Mouse (Mus musculus) forebrain, embryonic 12.5 days (tissue): ENCODE data around the gene Shank2. TPM values are rescaled to one million over a fixed set of nuclear protein-coding genes. Genes with fewer than 3 reads are reported as not detected.

Experiments used
- ATAC-seq: fragments of 200-750 bp; cut with Nextera tagmentation; 2 replicates; pipeline ENCODE4 v1.8.0; 2017; ENCODE audit warnings: moderate TSS enrichment; ENCODE audit not compliant: low FRiP score
- H3K27ac ChIP-seq: fragments of 300-500 bp; sonication (generic); 2 replicates; pipeline ENCODE4 v1.5.1; 2016; ENCODE audit warnings: mild to moderate bottlenecking
- H3K27me3 ChIP-seq: fragments of 300-500 bp; sonication (generic); 2 replicates; pipeline ENCODE4 v1.6.1; 2016; ENCODE audit warnings: mild to moderate bottlenecking
- H3K36me3 ChIP-seq: fragments of 300-500 bp; sonication (generic); replicated peaks from 2 replicates; pipeline ENCODE4 v1.6.1; 2016; ENCODE audit warnings: mild to moderate bottlenecking
- H3K4me1 ChIP-seq: fragments of 300-500 bp; sonication (generic); 2 replicates; pipeline ENCODE4 v1.6.1; 2016
- H3K4me2 ChIP-seq: fragments of 300-500 bp; sonication (generic); 2 replicates; pipeline ENCODE4 v1.6.1; 2016; ENCODE audit warnings: mild to moderate bottlenecking, moderate library complexity
- H3K4me3 ChIP-seq: fragments of 300-500 bp; sonication (generic); replicated peaks from 2 replicates; pipeline ENCODE4 v1.5.1; 2016; ENCODE audit warnings: mild to moderate bottlenecking
- H3K9ac ChIP-seq: fragments of 300-500 bp; sonication (generic); 2 replicates; pipeline ENCODE4 v1.6.1; 2016; ENCODE audit warnings: mild to moderate bottlenecking
- H3K9me3 ChIP-seq: fragments of 300-500 bp; sonication (generic); 2 replicates; pipeline ENCODE4 v1.6.1; 2016
- WGBS: fragments of 180-500 bp; shearing (Covaris S2); methylation state at CpG from one replicate; pipeline ENCODE4 v1.1.7; 2016; 5-methylcytosine and 5-hydroxymethylcytosine counted together
- polyA plus RNA-seq: library from polyadenylated mRNA; unstranded; fragments of >200 nt; fragmentation: Nextera tagmentation; extraction: Ambion mirVana; gene quantifications from 2 replicates; pipeline ENCODE4 v1.2.1, GENCODE M21; 2016

Shank2 gene
- polyA plus RNA-seq, 1 experiment from 2014 or later, result 3.0 TPM

GRCm38 (mm10) chr7:144278703-144279102 is 277.0 kb downstream of the Shank2 start:
- Histone ChIP-seq H3K36me3 (no peaks in the 10 kb centered on the region), H3K27ac (no peak overlapping the region), H3K9me3 (no peaks in the 10 kb centered on the region), H3K27me3 (peaks cover 7% of the 10 kb centered on the region), H3K4me3 (no peak overlapping the region), H3K9ac (no peak overlapping the region), H3K4me1 (peaks cover 11% of the 10 kb centered on the region), H3K4me2 (no peak overlapping the region)
- no peak for ATAC-seq
- 88% methylated on average over 4 of the region's 4 CpGs for WGBS

GRCm38 (mm10) chr7:144283701-144284100 is 282.0 kb downstream of the Shank2 start:
- Histone ChIP-seq H3K9ac (peak overlapping the region; percentile 80), H3K27ac (peak overlapping the region; percentile 95), H3K36me3 (no peaks in the 10 kb centered on the region), H3K27me3 (peaks cover 7% of the 10 kb centered on the region), H3K4me1 (peaks cover 54% of the 10 kb centered on the region), H3K9me3 (no peaks in the 10 kb centered on the region), H3K4me3 (peak overlapping the region; percentile 61), H3K4me2 (peak overlapping the region; percentile 94)
- peak; percentile 25; the same call in 1 of the 2 replicates for ATAC-seq
- WGBS, result 6% methylated on average over 6 of the region's 6 CpGs

- H3K4me3 ChIP-seq, result peak overlapping the region; percentile 61
- H3K4me1 ChIP-seq, result peaks cover 55% of the 10 kb centered on the region
- H3K9ac ChIP-seq, result peak overlapping the region; percentile 80
- H3K27me3 ChIP-seq, result peaks cover 7% of the 10 kb centered on the region
- H3K27ac ChIP-seq, result peak overlapping the region; percentile 95
- peak overlapping the region; percentile 94 for H3K4me2 ChIP-seq
- WGBS, result 0% methylated on average over 44 of the region's 45 CpGs
- peak; percentile 93 for ATAC-seq
- H3K9me3 ChIP-seq, result no peaks in the 10 kb centered on the region
- no peaks in the 10 kb centered on the region for H3K36me3 ChIP-seq
Observed at GRCm38 (mm10) chr7:144284241-144285065, 282.7 kb downstream of the Shank2 start.

GRCm38 (mm10) chr7:144285066-144285633 is 283.4 kb downstream of the Shank2 start:
- WGBS, result 14% methylated on average over 5 of the region's 5 CpGs
- ATAC-seq, result peak; percentile 12

DNA sequence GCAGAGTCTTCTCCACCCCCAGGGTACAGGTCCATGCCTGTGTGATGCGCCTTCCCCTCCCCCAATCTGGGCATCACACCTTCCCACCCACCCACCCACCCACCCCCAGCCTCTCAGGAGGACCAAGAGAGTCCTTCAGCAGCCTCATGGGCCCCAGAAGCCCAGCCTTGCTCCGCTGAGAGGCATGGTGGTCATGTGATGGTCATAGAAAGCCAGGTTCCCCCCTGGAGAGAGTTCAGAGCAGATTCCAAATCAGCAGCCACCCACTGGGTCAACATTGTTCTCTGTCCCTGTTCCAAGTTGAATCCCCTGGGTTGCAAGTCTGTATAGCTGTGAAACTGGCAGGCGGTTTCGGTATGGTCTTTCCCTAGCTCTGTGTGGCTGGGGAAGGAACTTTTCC is 284.2 kb downstream of the Shank2 start:
- H3K9ac ChIP-seq, result no peak overlapping the region
- peak overlapping the region; percentile 94 for H3K4me2 ChIP-seq
- no peak overlapping the region for H3K27ac ChIP-seq
- peaks cover 57% of the 10 kb centered on the region for H3K4me1 ChIP-seq
- H3K9me3 ChIP-seq, result no peaks in the 10 kb centered on the region
- ATAC-seq, result no peak
- H3K27me3 ChIP-seq, result peaks cover 7% of the 10 kb centered on the region
- WGBS, result 75% methylated on average over 4 of the region's 4 CpGs
- no peaks in the 10 kb centered on the region for H3K36me3 ChIP-seq
- H3K4me3 ChIP-seq, result peak overlapping the region; percentile 61; the same call in 1 of the 2 replicates

More at GRCm38 (mm10) chr7:144285066-144285633, 283.4 kb downstream of the Shank2 start:
- peak overlapping the region; percentile 95 for H3K27ac ChIP-seq
- H3K4me2 ChIP-seq, result peak overlapping the region; percentile 94
- peaks cover 7% of the 10 kb centered on the region for H3K27me3 ChIP-seq
- H3K4me1 ChIP-seq, result peaks cover 55% of the 10 kb centered on the region
- H3K4me3 ChIP-seq, result peak overlapping the region; percentile 61
- no peaks in the 10 kb centered on the region for H3K36me3 ChIP-seq
- no peaks in the 10 kb centered on the region for H3K9me3 ChIP-seq
- H3K9ac ChIP-seq, result peak overlapping the region; percentile 80

DNA sequence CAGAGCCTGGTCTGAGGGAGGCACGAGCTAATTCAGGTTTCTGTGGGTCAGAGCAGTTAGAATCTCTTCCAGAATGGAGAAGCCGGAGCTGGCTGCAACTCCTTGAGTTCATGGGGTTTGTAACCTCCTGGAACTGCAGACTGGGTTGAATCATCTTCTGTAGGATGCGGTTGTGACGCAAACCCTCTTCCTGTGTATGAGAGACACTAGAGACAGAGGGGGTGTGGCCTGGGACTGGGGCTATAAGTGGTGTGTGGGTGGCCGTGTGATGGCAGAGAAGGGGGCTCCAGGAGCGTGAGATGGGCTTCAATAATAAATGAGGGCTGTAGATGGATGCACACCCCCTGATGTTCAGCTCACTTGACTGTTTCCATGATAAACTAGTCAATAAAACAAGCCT is 286.3 kb downstream of the Shank2 start:
- Histone ChIP-seq H3K4me2 (no peak overlapping the region), H3K4me3 (no peak overlapping the region), H3K4me1 (peaks cover 59% of the 10 kb centered on the region), H3K27ac (no peak overlapping the region), H3K9me3 (no peaks in the 10 kb centered on the region), H3K36me3 (no peaks in the 10 kb centered on the region), H3K9ac (no peak overlapping the region), H3K27me3 (no peaks in the 10 kb centered on the region)
- no peak for ATAC-seq
- WGBS, result 82% methylated on average over 6 of the region's 6 CpGs

DNA sequence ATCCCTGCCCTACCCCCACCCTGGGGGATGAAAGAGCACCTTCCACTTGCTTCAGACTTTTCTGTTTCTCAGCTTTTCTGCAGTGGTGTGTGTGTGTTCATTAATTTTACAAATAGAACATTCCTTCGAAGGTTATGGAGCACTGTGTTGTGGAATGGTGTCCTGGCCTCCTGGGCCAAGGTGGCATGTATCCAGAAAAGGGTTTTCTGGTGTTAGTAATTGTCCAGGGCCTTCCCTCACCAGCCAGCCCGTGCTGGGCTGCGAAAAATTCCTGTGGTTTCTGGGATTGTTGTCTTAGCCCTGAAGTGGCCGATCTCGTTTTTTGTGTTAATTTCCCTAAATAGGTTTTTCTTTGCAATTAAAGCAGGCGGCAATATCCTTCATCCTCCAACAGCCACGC is 289.8 kb downstream of the Shank2 start:
- H3K4me3 ChIP-seq, result no peak overlapping the region
- H3K4me2 ChIP-seq, result no peak overlapping the region
- no peak for ATAC-seq
- H3K27me3 ChIP-seq, result no peaks in the 10 kb centered on the region
- peaks cover 31% of the 10 kb centered on the region for H3K4me1 ChIP-seq
- H3K9me3 ChIP-seq, result no peaks in the 10 kb centered on the region
- H3K36me3 ChIP-seq, result no peaks in the 10 kb centered on the region
- 53% methylated on average over 7 of the region's 7 CpGs for WGBS
- no peak overlapping the region for H3K9ac ChIP-seq
- no peak overlapping the region for H3K27ac ChIP-seq

DNA sequence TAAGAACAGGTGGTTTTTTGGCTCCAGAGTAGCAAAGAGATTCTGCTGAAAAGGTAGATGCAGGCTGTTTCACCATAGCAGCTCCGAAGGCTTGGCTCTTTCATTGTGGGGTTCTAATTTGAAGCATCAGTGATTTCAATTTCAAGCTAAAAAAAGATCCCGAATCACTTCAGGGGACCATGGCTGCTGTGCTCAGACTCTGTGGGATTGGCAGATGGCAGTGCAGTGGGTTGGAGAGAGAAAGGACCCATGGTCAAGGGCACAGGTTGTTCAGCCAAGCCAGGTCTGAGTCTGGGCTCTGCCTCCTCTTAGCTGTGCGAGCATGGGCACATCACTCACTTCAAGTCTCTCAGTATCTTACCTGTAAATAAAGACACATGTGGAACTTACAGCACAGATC is 291.9 kb downstream of the Shank2 start:
- no peak overlapping the region for H3K4me2 ChIP-seq
- H3K9me3 ChIP-seq, result no peaks in the 10 kb centered on the region
- no peaks in the 10 kb centered on the region for H3K27me3 ChIP-seq
- H3K9ac ChIP-seq, result no peak overlapping the region
- ATAC-seq, result no peak
- no peak overlapping the region for H3K27ac ChIP-seq
- no peaks in the 10 kb centered on the region for H3K36me3 ChIP-seq
- no peak overlapping the region for H3K4me3 ChIP-seq
- WGBS, result 93% methylated on average over 3 of the region's 3 CpGs
- H3K4me1 ChIP-seq, result peaks cover 11% of the 10 kb centered on the region

- Histone ChIP-seq H3K9me3 (no peaks in the 10 kb centered on the region), H3K36me3 (no peaks in the 10 kb centered on the region), H3K4me1 (peaks cover 10% of the 10 kb centered on the region), H3K27ac (no peak overlapping the region), H3K27me3 (no peaks in the 10 kb centered on the region), H3K9ac (no peak overlapping the region), H3K4me2 (no peak overlapping the region), H3K4me3 (no peak overlapping the region)
- WGBS, result 42% methylated on average over 13 of the region's 13 CpGs
- ATAC-seq, result no peak
Observed at GRCm38 (mm10) chr7:144294239-144295200, 292.8 kb downstream of the Shank2 start.

GRCm38 (mm10) chr7:144299351-144299750 is 297.6 kb downstream of the Shank2 start:
- 85% methylated on average over 2 of the region's 2 CpGs for WGBS
- H3K27ac ChIP-seq, result no peak overlapping the region

DNA sequence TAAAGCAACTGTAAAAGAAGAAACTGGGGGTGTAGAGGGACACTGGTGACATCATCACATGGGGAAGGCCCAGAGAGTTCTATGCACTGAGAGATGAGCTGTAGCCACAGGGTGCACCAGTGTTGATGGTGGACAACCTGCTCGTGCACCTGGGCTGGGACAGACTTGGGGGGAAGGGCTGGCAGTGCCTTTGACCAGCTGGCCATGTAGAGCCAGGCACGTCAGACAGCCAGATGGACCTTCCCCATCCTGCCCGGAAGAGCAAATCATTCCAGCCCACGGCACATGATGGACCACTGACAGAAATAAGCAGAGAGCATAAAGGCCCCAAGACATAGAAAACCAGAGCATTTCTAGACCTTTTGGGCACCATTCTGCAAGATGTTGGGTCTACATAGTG is 299.9 kb downstream of the Shank2 start:
- Histone ChIP-seq H3K27ac (no peak overlapping the region), H3K9me3 (no peaks in the 10 kb centered on the region), H3K4me2 (no peak overlapping the region), H3K4me3 (no peak overlapping the region), H3K9ac (no peak overlapping the region), H3K4me1 (0 out of 2 replicates have a peak, but pooled peaks cover 6% of the 10 kb centered on the region), H3K27me3 (no peaks in the 10 kb centered on the region), H3K36me3 (no peaks in the 10 kb centered on the region)
- no peak for ATAC-seq
- 96% methylated on average over 4 of the region's 4 CpGs for WGBS

More at GRCm38 (mm10) chr7:144299351-144299750, 297.6 kb downstream of the Shank2 start:
- no peaks in the 10 kb centered on the region for H3K9me3 ChIP-seq
- H3K4me3 ChIP-seq, result no peak overlapping the region
- H3K4me1 ChIP-seq, result peaks cover 8% of the 10 kb centered on the region; the same call in 1 of the 2 replicates
- H3K36me3 ChIP-seq, result no peaks in the 10 kb centered on the region
- H3K4me2 ChIP-seq, result no peak overlapping the region
- ATAC-seq, result no peak
- no peaks in the 10 kb centered on the region for H3K27me3 ChIP-seq
- no peak overlapping the region for H3K9ac ChIP-seq

DNA sequence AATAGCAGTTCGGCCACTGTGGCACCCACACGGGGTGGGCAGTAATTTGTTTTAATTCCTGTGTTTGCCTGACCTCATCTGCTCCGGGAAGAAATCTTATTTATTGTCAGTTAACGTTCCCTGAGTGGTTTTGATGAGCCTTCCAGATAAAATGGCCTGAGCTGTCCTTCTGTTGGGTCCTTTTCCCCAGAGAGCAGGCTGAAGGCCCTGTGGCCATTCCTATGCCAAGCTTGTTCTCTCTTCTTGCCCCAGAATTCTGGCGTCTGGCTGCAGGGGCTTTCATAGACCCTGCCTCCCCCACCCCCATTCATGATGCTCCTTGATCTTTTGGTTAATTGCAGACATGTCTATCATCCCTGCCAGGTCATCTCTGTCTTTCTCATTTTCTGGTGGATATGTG is 300.8 kb downstream of the Shank2 start:
- H3K9me3 ChIP-seq, result no peaks in the 10 kb centered on the region
- no peak overlapping the region for H3K4me2 ChIP-seq
- H3K4me3 ChIP-seq, result no peak overlapping the region
- H3K9ac ChIP-seq, result no peak overlapping the region
- H3K27me3 ChIP-seq, result no peaks in the 10 kb centered on the region
- ATAC-seq, result no peak
- no peak overlapping the region for H3K27ac ChIP-seq
- 0 out of 2 replicates have a peak, but pooled peaks cover 6% of the 10 kb centered on the region for H3K4me1 ChIP-seq
- WGBS, result 82% methylated on average over 5 of the region's 5 CpGs
- no peaks in the 10 kb centered on the region for H3K36me3 ChIP-seq
